Mouse (Mus musculus): Measurements from ENCODE around the gene Usp30.
A peak's percentile ranks its signal among the peaks of the same experiment; 100 is the strongest.

The Usp30 gene

DNA sequence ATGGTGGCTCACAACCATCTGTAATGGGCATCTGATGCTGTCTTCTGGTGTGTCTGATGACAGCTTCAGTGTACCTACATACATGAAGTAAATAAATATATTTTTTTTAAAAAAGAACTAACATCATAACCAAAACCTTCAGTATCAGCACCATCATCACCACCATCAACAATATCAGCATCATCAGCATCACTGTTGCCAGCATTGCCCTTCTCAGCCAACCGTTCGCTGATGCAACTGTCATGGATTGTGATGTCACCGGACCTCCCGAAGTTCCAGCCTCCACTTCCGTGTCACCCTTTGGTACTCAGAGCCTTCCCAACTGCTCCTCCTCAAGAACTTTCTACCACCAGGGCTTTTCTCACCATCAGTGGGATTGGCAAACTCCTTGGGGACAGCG, at the start of gene Usp30:
TSS of gene Usp30 (plus strand) at position 301 of the 400 bp plus-strand sequence.
- no peak for DNase-seq

DNA sequence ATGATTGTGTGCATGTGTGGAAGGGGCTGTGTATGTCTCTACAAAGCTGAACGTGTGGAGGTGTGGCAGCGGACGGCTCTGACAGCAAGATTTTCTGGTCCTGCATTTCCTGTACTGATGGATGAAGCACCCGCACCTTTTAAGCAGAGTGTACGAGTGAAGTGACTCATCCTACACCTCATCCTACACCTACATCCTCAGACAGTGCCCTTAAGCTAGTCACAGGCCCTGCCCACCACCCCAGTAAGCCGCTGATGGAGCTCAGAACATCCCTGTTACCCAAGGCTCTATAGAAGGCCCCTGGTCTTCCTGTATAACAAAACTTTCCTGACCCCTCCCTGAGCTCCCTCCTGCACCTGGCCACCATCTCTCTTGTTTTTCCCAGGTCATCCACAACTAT, 40.9 kb upstream of the Usp30 start:
- no peak for DNase-seq

DNA sequence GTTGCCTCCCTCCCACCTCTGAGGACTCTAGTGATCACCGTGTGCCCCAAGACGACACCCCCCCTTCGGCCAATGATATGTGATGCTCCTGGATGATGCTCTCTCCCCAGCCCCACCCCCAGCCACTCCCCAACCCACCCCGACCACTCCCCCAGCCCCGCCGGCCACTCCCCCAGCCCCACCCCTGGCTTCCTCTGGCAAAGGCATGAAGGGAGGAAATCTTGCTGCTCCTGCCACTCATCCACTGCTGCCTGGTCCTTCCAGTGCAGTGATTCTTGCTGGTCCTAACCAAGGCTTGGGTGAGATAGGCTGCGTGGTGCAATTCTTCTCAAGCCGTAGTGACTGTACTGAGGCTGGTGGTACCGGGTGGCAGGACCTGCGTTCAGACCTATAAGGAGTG, 40.4 kb upstream of the Usp30 start:
- DNase-seq: no peak

DNA sequence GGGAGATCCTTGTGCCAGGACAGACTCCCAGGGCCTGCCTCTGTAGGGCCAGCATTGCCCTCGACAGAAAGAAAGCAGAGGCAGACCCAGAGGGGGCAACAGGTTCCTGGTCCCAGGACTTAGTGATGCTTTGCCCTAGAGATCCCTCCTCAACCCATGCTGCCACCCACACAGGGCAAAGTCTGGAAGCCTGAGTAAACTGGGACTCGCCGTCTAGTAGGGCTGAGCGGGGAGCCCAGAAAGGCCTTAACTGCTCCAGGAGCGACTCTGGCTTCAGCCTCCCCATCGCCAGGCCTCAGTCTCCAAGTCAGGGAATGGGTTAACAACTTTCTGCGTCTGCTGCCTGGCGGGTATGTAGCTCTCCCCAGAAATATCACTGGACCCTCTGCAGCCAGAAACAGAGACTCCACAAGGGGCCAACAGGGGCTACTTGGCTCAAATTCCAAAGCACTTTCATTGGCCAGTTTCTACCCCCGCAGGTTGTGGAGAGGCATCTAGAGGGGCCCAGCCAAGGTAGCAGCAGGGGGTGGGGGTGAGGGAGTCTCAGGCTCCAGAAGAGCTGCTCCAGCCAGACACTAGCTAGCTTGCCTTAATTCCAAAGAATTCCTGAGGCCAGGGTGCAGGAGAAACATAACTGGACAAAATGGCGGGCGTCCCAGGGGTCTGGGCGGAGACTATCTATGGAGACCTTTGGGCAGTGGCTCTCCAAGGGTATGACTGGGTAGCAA, 37.9 kb upstream of the Usp30 start:
- DNase-seq: no peak

DNA sequence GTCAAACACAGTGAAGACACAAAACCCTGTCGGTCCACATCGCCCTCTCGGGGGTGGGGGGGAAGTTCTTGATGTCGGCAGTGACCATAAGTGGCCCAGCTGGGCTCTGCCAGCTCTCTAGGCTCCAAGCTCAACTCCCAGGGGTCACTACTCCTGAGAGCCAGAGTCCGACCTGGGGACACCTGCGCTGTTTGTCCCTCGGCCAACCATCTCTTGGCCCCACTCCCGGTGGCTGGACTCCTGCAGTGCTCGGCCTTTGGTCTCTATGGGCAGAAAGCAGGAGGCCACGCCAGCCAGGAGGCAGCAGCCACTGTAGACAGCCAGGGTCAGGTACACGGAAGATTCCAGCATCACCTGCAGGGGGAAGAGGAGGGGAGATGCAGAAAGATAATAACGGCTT, 37.1 kb upstream of the Usp30 start:
- DNase-seq: no peak

DNA sequence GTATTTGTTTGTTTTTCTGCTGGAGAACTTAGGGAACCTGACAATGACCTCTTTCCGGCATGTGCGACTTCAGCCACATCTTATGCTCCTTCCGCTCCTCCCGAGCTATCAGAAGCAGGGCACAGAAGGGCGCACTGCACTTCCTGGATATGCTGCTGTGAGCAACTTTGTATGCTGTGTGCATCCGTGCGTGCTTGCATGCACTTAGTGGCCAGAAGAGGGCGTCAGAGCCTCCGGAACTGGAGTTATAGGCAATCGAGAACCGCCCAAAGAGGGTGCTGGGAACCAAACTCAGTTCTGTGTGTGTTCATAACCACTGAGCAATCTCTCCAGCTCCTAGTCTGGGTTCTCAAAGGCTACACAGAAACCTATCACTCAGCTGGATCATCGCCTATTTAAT, 34.6 kb upstream of the Usp30 start:
- no peak for DNase-seq

DNA sequence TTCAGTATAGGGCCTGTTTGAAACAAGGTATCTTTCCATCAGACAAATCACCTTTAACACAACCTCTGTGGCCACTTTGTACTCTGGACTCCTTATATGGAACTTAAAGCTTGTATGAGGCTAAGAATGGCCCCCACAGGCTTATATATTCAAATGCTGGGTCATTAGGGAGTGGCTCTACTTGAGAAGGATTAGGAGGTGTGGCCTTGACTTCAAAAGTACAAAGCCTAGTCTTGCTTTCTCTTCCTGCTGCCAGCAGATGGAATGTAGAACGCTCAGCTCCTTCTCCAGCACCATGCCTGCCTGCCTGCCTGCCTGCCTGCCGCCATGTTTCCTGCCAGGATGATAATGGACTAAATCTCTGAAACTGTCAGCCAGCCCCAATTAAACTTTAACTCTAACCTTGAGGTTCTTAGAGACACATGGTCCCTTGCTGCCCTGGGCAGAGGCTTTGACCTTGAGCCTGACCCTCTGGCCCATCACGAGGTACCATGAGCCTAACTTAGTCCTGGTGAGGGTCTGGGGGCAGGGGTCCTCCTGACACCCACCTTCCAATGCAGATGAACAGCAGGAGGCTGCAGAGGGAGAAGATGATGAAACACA, 33.0 kb upstream of the Usp30 start:
- no peak for DNase-seq

DNA sequence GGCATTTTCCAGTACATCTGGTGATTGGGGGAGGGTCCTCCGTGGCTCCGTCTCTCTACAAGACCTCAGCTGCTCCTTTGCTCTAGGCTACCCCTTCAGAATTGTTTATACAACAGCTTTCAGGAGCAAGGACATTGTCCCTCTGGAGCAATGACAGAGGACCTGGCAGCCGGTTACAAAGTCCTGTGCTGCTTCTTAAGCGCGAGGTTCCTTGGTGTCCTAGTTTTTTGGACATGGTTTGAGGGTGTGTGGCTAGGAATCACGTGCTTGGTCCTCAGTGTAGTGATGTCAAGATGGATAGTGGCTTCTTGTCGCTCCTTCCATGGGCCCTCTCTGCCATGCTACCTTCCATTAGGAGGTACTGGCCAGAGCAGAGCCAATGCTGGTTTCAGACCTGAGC, 30.9 kb upstream of the Usp30 start:
- DNase-seq: no peak

DNA sequence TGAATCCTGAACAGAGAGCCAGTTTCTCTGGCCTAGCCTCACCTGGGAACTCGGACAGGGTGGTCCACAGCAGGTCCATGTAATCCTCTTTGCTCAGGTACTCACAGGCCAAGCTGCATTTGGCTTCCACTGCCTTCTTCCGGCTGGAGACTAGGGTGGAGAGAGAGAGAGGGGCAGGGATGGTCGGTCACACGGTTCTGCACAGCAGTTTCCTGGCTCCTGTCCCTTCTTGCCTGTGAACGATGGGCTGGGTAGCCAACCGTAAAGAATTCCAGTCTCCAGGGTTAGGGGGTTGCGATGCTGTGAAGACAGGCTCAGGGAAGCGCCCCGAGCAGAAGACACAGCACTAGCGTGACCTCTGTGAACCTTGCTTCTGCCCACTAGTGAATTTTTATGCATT, 30.1 kb upstream of the Usp30 start:
- no peak for DNase-seq

DNA sequence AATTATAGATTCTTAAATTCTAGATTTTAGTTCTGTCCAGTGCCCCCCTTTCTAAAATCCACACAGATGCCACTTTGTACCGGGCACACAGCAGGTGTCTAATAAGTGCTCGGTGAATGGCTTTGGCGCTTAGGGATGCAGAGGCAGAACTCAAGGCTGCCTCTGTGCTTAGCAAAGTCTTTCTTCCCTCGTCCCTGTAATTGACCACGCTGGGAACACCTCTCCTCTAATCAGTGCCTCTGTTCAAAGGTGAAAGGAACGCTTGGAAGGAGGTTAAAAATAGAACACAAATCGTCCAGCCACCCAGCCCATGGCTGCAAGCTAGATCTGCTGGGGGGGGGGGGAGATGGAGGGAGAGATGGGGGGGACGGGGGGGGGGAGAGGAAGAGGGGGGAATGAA, 24.8 kb upstream of the Usp30 start:
- no peak for DNase-seq

DNA sequence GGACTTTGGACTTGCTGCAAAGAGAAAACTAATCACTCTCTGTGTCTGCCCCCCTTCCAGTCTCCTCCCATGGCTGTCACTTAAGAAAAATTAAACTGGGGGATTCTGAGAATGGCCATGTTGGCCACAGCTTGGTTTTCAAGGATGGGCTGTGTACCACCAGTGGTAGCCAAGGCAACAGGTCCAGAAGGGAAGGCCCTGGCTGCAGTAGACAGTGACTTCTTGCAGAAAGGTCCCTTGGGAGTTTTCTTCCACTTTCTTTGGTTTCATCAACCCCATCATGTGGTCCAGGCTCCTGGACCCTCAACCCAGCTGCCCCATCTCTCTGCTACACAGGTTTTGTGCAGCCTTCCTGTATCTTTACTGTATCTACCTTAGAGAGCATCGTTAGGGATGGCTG, 24.4 kb upstream of the Usp30 start:
- no peak for DNase-seq

DNA sequence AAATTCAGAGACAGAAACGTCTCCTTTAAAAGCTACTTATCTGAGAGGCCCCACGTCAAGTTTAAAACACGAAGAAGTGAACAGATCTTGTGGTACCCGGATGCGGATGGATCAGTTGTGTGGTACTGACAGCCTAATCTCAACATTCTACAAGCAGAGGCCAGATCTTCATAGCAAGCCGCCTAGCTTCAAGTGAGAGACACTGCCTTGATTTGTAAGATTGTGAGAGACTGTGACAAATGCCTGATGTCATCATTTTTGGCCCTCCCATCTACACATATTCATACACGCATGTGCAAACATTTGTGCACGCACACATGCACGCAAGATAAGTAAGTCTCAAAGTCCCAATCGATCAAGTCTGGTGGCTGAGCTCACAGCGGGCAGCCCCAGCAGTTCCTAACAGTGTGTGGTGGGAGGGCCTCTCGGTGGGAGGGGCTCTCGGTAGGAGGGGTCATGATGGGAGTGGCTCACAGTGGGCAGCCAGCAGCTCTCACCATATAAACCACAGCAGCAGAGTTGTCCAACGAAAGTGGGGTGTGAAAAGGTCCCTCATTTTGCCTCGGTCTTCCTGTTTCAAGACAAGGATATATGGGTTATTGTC, 23.8 kb upstream of the Usp30 start:
- DNase-seq: peak; percentile 84

DNA sequence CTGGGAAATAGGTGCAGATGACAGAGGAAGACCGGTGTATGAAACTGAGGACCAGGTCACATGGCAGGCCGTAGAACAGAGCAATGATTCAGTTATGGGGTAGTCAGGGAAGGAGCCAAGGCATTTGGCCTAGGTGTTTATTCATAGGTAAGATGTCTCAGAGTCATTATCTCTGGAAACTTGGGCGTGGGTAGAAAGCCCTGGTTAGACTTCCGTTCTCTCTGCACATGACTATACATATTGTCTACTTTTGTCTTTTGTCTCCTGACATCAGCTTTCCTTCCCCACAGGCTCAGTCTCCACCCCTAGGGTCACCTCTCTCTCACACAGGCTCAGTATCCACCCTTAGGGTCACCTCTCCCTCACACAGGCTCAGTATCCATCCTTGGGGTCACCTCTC, 21.5 kb upstream of the Usp30 start:
- DNase-seq: no peak

DNA sequence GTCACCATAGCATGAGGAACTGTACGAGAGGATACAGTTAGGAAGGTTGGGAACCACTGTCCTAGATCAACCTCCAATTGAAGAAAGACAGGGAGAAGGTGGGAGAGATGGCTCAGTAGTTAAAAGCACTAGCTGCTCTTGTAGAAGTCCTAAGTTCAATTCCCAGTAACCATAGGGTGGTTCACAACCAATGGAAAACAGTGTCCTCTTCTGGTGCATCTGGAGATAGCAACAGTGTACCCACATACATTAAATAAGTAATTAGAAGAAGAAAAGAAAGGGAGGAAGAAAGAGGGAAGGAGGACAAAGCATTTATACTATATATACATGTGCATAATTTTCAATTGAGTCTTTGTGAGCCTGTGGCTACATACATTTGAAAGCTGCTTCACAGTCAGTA, 20.1 kb upstream of the Usp30 start:
- peak; percentile 32 for DNase-seq

DNA sequence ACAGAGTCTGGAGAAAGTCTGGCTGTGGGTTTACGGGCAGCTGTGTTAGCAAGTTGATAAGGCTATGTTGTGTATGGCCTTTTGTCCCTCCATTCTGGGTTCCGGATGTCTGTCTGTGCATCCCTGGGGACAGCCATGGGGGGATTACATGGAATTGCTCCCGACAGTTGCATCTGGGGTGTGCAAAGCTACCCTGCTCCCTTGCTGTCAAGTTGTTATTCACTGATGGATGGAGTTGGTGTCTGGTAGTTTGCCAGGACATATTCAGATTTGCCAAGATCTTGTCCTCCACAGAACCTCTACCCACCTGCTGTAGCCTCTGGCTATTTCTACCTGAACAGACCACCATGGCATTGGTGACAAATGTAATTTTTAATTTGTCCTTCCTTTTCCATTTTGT, 19.1 kb upstream of the Usp30 start:
- no peak for DNase-seq

DNA sequence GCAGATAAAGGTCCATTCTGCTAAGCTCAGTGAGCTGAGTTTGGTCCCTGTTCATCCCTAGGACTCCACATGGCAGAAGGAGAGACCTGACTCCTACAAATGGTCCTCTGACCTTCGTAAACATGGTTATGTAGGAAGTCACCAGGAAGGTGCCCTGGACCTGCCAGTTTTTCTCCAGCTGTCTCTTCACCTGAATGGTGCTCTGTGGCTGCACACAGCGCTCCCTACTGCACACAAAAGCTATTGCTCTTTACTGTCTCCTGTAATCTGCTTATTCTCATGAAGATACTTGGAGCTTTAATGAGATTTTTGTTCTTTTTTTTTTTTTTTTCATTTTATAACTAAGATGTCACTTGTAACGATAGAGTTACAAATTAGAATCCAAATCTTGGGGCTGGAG, 18.7 kb upstream of the Usp30 start:
- no peak for DNase-seq

DNA sequence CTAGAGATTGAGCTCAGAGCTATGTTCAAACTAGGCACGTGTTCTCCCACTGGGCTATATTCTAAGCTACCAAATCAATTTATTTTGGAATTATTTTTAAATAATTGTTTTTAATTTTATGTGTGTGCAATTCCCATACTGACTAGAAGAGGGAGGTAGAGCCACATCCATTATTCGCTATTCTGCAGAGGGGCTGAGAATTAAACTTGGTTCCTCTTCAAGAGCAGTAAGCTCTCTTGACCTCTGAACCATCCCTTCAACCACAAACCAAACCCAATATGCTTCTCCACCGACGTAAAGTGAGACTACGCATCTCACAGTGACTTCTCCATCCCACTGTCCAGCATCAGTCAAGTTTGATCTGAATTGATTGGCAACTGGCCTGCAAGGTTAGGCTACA, 18.1 kb upstream of the Usp30 start:
- DNase-seq: no peak

DNA sequence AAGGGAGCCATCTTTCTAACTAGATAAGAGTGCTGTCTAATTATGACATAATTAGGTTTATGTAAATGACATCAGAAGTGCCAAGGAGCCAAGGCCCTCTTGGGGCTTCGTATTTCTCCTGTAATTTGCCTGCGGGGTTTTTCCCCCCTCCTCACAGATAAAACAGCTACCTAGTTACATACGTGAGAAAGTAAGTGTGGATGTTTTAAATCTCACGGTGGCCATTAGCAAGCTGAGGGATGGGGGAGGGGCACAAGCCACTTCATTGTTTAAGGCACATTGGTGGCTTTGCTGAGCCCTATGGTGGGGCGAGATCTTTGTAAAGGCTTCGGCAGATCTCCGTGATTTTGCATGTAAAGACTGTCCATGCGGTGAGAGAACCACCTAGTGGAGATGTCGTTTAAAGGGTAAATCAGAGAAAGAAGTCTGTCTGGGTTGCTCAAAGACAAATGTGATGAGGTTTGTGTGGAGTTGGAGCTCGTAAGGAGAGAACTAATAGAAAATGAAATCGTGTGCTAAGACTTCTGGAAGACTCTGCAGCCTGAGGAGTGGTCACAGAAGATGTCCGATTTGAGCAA, 16.4 kb upstream of the Usp30 start:
- DNase-seq: no peak

DNA sequence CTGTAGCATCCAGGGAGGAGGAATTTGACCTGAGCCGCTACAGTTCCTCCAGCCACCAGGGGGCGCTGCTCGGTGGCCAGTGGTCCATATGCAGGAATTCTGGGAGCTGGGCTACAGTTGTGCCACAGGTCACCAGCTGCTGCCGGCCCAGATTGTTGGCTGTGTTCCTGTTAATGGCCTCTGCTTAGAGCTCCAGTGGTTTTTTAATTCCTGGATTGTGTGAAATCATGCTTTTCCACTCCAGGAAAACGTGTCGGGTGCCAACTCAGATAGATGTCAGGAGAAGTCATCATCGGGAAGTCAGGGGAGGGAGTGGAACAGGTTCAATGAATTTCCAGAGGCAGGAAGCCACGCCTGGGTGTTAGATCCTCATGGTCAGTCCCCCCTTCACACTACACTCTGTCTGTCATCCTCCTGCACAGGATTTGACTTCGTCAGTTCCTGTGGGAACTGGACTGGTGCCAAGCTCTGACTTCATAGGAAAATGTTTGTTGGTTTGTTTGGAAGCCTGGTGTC, 13.0 kb upstream of the Usp30 start:
- DNase-seq: peak; percentile 90

DNA sequence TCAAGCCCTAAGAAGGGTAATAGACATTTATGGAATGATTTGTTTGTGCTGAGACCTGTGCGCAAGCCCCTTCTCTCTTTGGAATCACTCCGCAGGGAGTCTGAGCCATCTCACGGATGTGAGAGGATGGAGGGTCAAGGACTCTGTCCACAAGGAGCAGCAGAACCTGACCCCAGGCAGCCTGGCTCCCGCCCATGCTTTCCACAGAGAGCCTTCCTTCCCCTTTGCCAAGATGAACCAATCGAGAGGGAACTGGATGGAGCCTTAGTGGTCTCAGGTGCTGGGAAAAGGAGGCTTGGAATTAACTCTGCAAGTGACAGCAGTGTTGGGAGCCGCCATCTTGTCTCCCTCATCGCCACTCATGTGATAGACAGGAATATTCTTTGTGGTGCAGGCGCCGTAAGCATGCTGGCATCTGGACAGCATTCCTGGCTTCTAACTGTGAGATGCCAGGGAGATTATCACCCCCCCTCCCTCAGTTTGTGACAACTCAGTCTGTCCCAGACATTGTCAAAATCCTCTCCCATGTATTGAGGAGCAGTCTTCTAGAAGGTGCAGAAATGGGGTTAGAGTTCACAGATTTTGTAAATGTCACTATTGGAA, 8.0 kb upstream of the Usp30 start:
- no peak for DNase-seq

DNA sequence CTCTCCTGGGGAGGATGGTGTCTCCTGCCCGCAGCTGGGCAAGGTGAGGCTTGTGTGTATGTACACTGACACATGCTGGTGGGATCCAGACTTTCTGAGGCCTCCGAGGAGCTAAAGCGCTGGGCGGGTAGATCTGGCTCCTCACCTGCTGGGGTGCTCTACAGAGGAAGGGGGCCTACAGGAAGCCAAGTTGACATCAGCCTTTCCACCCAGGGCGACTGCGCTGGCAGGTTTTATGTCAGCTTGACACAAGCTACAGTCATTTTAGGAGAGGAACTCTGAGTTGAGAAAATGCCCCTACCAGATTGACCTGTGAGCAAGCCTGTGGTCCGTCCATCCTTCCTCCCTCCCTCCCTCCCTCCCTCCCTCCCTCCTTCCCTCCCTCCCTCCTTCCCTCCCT, 3.6 kb upstream of the Usp30 start:
- no peak for DNase-seq

DNA sequence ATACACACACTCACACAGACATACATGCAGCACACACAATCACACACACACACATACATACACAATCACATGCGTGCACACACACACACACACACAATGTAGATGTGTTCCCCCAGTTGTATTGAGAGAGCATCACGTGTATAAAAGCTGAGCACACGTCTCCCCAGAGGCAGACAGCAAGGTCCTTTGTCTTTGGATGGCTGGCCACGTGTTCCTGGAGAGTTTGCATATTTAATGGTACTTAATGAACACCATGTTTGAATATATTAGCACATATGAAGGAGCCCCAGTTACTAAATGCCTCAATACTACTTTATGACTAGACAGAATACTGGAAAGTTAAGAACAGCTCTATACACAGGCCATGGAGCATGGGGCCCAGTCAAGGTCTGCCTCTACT, 1.3 kb upstream of the Usp30 start:
- no peak for DNase-seq

DNA sequence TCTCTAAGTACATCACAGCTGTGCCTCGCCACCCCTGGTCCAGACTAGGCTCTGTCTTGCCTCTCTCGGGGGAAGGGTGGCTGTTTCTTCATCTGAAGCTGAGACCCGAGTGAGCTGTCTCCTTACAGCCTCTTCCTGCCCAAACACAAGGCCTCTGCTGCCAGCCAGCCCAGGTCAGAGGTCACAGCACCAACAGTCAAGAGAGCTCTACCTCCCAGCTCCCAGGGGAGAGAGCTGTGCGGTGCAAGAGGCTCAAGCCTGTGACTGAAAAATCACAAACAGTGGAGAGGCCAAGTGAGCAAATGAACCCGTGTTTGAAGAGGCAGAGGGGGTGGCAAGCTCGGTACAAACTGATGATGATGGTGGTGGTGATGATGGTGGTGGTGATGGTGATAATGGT, 1.3 kb downstream of the Usp30 start:
- no peak for DNase-seq

DNA sequence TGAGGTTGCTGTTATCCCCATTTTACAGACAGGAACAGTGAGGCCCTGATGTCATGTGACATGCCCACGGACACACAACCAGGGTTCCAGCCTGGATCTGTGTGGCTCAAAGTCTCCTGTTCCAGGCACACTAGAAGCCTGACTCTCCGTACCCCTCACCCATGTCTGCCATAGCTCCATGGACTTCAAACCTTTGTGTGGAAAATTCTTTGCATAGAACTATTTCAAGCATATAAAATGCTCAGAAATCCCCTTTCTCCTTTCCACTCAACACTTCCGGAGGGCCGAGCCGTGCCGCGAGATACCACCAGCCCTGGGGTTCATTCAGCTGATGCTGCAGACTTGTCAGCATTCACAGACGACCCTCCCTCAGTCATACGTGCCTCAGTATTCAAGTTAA, 2.3 kb downstream of the Usp30 start:
- DNase-seq: no peak

All from lung, postnatal 10 days (tissue).